Mouse (Mus musculus) lung, postnatal 25 days (tissue): ENCODE measurements around the gene Fkbp11.
A peak's percentile ranks its signal among the peaks of the same experiment; 100 is the strongest.

Source experiments
- DNase-seq: peaks from one replicate; pipeline ENCODE4 v3.0.0; 2022; ENCODE audit warnings: low spot score

Gene Fkbp11

DNA sequence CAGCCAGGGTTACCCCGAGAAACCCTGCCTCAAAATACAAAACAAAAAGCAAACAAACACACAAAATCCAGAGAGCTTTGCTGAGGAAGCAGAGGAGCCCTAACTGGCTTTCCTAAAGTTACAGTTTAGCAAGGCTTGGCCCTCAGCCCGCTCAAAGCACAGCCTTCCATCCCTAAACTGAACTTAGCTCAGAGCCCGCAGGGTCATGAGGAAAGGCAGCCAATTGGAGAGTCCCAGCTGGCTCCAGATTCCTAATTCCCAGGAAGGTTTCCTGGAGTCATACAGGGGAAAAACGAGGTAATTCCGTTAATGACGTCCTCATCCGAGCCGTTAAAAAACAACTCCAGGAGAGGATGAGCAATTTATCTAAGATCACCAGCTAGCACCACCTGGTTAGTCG is 32.3 kb downstream of the Fkbp11 start:
- no peak for DNase-seq

- DNase-seq = peak; percentile 59
Measured at GRCm38 (mm10) chr15:98692171-98692715, 35.8 kb downstream of the Fkbp11 start.

DNA sequence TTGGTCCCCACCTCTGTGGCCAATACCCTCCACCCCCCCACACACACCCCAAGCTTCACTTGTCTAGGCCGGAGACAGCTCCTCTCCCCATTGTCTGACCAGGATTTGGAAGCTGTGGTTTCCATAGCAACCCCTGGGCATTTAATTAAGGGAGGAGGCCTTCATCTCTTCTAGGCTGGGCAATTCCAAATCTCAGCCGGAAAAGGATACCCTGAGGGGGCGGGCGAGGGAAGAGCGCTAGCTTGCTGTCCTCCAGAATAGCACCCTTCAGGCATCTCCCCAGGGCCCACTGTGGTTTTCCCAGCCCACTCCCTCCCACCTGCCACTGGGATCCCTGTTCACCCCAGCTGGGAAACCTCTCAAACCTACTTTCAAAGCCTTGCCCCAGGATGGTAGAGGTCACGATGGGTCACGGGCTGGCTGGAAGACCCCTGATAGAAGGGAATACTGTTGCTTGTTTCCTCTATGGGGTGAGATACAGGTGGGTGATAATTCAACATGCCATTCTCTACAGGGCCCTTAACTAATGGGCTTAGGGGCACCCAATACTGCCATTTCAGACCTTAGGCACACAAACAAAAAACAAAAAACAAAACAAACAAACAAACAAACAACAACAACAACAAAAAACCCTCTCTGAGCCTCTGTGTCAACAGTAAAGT is 36.4 kb downstream of the Fkbp11 start:
- DNase-seq = no peak

DNA sequence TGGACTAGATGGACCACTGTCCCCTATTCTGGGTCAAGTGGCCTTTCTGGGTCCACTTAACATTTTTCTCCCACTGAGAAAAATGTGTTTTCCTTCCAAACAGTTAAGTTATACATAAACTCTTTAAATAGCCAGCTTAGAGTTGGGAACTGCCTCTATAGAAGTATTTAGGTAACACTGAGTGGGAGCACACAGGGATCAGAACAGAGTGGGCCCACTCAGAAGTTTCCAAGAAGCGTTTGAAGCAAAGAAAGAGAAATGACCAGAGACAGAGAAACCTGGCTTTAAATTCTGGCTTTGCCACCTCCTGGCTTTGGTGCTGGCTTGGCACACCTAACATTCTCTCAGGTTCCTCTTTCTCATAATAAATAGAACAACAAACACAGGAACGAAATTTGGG is 38.3 kb downstream of the Fkbp11 start:
- no peak for DNase-seq

- no peak for DNase-seq
Measured at GRCm38 (mm10) chr15:98685926-98686325, 42.1 kb downstream of the Fkbp11 start.

GRCm38 (mm10) chr15:98683746-98684145 is 44.3 kb downstream of the Fkbp11 start:
- DNase-seq = no peak

GRCm38 (mm10) chr15:98683177-98683576 is 44.8 kb downstream of the Fkbp11 start:
- DNase-seq = no peak

DNA sequence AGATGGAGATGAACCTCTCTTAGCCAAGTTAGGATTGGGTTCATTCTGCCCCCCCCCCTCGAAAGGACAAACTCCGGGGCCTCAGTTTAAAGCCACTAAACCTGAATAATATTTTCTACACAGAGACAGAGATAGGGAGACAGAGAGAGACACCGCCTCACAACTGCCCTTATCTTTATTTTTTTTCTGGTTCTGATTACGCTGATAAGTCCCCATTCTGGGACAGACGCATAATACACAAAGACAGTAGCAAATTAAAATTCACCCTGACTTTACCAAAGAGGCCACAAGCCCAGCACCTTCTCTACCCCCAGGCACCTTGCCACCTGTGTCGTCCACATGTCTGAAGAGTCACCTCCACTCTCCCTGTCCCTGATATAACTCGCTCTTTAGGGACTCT is 46.4 kb downstream of the Fkbp11 start:
- DNase-seq = no peak

DNA sequence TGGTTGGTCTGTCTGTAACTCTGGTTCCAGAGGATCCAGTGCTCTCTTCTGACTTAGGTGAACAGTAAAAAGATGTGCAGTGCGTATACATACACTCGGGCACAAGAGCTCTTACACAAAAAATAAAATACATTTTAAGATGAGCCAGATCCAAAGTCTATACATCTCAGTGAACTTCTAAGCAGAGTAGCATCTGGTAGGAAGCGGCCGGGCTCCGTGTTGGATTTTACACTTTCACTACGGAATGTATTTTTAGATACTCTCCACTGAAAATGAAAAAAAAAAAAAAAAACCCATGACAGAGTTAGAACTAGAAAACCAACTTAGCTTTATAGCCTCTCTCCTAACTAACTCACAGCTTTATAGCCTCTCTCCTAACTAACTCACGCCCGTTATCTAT is 47.3 kb downstream of the Fkbp11 start:
- DNase-seq = no peak

- no peak for DNase-seq
Measured at GRCm38 (mm10) chr15:98677977-98678376, 50.0 kb downstream of the Fkbp11 start.

GRCm38 (mm10) chr15:98676940-98677728 is 50.9 kb downstream of the Fkbp11 start, which contains the start of gene Rnd1:
Gene Rnd1 (minus strand): TSS chr15:98677461.
- peak; percentile 89 for DNase-seq

DNA sequence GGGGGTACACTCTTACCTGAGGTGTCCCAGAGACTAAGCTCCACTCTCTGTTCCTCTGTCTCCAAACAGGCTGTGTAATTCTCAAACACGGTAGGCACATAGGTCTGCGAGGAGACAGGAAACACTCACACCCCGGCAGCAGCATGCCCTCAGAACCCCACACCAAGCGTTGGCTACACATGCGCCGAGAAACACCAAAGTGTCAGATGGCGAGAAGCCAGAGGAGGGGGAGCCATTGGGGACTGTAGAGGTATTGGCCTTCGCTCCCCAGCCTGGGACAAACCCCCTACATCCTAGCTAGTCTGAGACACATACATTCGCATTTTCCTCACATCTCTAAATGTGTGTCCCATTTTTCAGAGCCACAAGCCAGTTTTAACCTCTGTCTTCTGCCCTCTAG is 51.5 kb downstream of the Fkbp11 start:
- no peak for DNase-seq

- no peak for DNase-seq
Measured at GRCm38 (mm10) chr15:98675634-98676250, 52.3 kb downstream of the Fkbp11 start.

GRCm38 (mm10) chr15:98674994-98675545 is 52.9 kb downstream of the Fkbp11 start:
- no peak for DNase-seq
